Mouse (Mus musculus) retina, postnatal 1 day (tissue): ENCODE data around the gene Ctla4.

Experiments
- DNase-seq: peaks from one replicate; pipeline ENCODE4 v3.0.0-alpha.2; 2012

Ctla4 gene

GRCm38 (mm10) chr1:60868333-60869277 is 18.2 kb upstream of the Ctla4 start:
- peak; percentile 88 for DNase-seq

DNA sequence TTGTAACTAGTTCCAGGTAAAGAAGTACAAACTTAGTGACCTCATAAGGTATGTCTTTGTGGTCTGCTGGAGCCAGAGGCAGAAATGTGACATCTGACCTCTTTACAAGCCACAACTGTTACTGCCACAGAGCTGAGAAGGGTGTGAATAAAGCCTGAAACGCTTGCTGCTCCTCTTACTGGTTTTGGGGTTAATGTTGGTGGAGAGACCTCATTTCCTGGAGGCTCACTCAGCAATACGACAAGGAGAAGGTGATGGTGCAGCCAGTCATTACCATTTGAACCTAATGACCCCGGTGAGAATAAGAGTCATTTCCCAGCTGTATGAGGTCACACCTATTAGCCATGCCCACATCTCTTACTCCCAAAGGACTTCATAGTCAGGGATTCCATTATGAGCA is 11.5 kb upstream of the Ctla4 start:
- DNase-seq: no peak

DNA sequence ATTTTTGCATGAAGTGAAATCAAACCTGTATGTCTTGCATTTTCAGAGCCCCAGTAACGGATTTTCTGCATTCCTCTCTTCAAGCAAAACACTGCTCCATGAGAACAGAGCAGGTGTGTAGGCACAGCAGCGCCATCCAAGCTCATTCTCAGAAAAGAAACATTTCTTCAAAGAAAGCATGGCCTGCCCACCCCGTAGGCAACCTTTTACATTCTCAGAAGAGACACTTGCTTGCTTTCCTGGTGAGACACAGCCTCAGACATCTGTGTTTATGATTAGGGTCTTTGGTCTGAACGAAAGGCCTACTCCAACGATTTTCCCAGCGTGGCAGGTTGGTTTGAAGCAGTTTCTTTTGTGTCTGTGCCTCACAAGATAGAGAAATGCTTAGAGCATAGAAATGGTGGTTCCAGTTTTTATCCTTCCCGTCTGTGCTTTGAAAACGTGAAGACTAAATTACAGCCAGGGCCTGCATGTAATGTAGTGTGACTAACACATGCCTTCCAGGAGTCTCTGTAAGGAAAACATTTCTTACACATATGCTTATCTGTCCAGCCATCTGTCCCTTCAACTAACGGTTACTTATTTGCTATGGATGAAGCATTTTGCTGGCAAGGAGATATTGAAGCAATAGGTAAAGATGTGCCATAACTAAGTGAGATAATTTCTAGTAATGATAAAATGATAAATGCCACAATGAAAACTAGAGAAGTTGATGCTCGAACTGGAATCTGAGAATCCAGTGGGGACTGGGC is 6.5 kb upstream of the Ctla4 start:
- no peak for DNase-seq

DNA sequence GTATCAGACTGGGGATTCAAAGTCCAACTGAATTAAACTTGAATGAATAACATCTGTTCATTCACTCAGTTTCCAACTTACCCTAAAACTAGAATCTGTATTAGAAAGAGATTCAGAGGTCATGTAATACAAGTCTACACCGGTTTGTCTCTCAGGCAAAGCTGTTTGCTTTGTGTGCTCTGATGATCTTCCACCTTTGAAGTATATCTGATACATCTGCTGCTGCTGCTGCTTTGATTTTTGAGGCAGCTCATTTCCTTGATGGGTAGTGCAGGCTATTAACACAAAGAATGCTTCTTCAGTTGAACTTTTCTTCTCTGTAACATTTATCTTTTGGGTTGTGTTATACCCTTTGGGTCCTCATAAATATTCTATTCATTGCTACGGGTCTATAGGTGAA is 4.0 kb upstream of the Ctla4 start:
- DNase-seq: no peak

GRCm38 (mm10) chr1:60883279-60883678 is 3.5 kb upstream of the Ctla4 start:
- no peak for DNase-seq

- DNase-seq: no peak
Observed at GRCm38 (mm10) chr1:60884611-60885010, 2.2 kb upstream of the Ctla4 start.

DNA sequence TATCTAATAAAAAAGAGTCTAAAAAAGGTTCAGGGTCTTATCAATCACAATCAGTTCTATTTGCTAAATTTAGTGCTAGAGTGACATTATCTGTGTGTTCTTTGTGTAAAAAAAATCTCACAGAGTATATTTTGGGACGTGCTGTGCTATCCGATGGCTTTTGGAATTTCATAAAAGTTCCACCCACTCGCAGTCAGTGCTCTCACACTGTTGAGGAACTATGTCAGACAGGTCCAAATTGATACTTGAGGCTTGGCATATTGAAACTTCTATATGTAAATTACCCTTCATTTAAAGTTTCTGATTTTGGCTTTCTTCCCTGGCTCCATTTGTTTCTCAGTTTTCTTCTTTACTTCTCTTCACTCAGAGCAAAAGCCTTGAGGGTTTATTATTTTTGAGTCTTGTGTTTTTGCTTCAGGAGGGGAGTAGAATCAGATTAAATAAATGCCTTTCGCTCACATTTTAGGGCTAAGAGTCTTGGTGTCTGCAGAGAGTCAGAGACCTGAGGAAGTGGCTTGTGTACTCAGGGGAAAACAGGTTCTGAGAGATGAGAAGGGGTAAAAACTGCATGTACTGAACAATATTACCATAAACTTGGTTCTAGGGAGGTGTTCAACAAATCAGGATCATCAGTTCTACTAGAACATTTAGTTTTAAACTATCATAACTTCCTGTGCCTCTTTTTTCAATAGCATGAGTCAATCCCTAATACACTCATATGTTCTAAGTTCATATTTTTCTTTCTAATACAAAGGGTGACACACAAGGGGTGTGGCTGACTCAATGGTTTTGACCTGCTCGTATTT is 11.5 kb downstream of the Ctla4 start:
- DNase-seq: no peak

GRCm38 (mm10) chr1:60898933-60899210 is 12.1 kb downstream of the Ctla4 start:
- DNase-seq: no peak

DNA sequence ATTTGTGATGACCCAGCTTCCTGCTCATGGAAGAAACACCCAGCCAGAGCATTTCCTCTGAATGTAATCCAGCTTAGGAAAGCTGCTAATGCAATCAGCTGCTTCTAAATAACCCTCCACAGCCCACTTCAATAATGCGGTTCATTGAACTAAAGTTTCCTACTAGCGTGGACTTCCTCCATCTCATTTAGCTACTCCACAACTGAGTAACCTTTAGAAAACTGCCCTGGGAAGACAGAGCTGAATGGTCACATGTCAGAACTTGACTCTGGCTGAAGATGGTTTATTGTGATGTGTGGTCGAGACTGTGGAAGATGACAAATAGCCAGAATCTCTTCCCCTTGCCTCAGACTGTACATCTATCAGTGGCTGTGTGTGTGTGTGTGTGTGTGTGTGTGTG is 12.4 kb downstream of the Ctla4 start:
- peak; percentile 36 for DNase-seq

DNA sequence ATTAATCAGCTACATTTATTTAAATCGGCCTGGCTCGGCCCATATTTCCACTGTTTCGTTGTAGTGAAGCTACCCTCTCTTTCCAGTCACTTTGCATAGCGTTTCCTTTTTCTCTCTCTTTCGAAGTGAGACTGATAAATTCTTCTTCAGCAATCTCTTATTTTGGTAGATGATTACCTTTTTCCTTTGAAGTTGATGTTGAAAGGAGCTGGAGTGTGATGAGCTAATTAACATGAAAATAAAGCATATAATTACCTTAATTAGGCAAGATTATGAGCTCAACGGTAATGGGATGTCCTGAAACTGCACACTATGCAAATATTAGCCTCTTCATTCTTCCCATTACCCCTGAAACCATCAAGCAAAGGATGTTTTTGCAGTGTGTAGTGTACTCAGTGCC is 15.7 kb downstream of the Ctla4 start:
- no peak for DNase-seq

GRCm38 (mm10) chr1:60903126-60903525 is 16.3 kb downstream of the Ctla4 start:
- no peak for DNase-seq

GRCm38 (mm10) chr1:60904456-60904978 is 17.7 kb downstream of the Ctla4 start:
- no peak for DNase-seq

DNA sequence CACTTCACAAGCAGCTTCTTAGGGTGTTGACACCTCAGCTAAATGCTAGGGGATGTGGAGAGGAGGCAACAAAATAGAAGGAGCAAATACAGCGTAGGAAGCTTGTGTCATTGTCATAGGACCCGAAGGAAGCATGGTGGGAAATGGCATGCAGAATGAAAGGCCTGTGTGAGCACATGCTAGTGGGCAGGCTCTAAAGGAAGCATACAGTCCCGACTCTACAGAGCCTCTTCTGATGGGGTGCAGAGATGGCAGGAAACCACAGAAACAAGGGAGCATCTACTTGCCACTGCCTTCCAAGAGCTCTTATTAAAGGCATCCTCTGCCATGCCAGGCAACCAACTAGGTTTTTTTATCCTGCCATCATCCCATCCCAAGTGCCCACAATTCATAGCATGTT is 20.7 kb downstream of the Ctla4 start:
- DNase-seq: no peak

DNA sequence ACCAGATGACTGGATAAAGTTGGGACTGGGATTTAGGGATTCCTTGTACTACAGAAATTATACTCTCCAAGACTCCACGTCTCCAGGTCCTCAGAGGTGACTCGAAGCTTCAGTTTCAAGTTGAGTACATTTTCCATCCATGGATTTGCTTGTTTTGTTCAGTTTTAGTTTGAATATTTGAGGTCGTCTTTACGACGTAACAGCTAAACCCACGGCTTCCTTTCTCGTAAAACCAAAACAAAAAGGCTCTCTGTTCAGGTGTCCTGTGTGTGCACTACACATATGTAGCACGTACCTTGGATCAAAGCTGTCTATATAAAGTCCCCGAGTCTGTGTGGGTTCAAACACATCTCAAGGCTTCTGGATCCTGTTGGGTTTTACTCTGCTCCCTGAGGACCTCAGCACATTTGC is 22.0 kb downstream of the Ctla4 start:
- DNase-seq: no peak

DNA sequence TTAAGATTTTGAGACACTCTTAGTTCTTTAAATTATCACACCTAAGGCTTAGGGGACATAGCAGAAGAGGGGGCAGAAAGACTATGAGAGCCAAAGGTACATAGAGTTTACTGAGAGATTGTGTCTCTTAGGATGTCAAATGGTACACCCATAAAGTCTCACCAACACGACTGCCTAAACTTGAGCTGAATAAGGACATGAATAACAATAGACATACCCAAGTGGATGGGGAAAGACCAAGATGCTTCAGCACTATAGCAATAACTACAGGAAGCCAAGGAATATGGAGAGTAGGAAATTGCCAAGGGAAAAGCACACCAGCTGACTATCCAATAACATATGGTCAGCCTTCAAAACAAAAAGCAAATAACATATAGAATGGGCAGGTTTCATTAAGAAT is 22.9 kb downstream of the Ctla4 start:
- DNase-seq: no peak

DNA sequence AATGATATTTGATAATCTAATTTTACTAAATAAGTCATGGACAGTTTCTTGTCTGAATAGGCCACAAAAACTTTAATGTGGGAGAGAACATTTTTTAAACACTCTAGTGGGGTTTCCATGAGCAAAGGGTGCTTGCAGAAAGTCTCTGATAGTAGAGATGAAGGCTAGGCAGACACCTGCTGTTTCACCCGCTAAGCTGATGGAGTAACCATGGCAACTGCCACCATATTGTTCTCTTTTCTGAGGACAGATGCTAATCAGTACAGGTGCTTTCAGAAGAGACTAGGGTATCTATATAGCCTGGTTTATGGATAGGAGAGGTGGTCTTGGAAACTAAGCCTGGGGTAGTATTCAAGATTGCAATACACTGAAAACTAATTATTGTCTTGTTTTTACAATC is 24.0 kb downstream of the Ctla4 start:
- DNase-seq: no peak

DNA sequence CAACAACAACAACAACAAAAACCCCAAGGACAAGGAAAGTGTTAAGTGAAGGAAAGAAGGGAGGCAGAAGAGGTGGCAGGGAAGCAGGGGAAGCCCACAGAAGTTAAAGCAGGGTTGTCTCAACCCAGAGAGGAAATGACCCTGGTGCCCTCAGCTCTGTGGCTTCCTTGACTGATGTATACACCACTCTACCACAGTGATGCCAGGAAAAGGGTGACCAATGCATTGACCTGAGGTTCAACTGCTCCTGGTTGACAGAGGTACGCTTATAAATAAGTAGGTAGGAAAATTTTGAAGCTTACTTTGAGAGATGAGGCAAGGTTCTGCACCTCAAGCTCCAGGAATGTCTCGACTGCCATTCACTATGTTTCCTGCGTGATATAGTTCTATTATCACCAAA is 24.8 kb downstream of the Ctla4 start:
- DNase-seq: no peak

DNA sequence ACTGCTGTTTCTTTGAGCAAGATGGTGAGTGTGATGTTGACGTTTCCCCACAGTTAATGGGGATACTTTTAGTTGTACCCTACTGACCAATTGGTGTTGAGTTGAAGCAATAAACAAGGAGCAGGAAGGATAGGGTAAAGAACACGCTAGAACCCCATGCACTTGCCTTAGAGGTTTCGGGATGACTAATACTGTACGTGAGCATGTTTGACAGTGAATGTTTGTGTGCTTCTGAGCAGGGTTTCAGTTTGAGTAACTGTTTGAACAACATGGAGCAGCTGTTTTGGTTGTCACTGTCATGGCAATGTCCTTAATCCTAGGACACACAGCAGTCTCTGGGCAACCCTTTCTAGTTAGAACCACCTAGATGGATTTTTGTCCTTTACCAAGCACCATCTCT is 26.5 kb downstream of the Ctla4 start:
- no peak for DNase-seq

DNA sequence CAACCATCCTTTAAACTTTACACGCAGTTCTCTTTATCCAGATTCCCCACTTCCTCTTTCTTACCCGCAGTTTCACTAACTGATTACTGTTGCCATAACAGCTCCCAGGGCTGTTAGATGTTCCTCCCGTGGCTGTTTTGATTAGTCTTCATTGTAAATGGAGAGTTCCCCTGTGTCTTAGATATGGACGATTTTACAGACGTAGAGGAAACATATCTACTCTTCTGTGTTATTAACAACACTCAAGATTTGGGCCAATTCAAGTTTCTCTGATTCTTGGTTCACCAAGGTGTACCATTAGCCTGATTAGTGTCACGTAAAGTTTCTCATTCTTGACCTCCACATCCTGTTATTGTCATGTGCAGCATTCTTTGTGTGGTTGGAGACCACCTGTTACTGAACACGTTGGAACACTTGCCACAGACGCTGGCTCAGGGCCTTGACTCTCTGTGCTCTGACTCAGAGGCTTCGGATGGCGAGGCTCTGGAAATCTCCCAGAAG is 29.5 kb downstream of the Ctla4 start:
- no peak for DNase-seq

DNA sequence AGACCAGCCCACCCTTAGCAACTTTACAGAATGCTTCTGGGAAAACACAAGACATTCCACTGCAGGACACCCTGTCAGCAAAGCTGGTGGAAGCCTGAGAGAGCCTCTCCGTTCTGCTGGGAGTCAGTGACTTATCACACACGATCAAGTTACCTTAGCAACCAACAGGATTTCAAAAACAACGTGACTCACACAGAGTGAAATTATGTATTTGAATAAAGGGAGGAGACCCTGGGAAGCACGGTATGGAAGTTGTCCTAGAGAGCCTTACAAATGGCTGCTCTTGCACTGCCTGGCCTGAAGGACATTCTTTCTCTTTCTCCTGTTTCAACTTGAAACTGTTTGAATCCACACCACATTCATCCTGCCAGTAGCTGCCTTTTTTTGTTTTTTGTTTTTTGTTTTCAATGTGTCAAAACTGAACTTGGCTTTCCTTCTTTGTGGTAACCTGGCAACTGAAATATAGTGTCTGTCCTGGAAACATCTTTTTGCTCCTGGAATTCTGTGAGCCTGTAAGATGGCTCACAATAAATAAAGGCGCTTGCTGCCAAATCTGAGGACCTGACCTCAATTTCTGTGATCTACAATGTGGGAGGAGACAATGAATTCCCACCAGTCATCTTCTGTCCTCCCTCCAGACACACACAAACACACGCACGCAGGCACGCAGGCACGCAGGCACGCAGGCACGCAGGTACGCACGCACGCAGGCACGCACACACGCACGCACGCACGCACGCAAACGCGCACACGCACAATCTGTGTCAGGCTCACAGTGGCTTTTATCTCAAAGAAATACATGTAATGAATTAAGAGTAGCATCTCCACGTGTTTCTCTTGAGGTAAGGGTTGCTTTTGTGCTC is 33.9 kb downstream of the Ctla4 start:
- DNase-seq: no peak

DNA sequence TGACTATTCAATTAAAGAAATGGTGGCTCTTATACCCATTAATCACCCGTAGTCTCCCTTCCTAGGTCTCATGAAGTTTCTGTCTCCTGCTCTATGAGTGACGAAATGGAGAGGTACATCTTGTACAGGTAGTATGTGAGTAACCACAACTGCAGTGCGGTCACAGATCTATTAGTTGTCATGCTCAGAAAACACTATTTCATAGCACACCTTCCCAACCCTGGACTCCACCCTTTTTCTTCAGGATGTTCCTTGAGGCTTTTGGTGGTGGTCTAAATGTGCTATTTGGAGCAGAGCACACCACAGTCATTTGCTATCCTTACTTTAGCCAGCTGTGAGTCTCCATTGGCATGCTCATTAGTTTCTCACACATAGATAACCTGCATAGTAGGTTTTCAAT is 42.2 kb downstream of the Ctla4 start:
- no peak for DNase-seq

- no peak for DNase-seq
Observed at GRCm38 (mm10) chr1:60930397-60930796, 43.6 kb downstream of the Ctla4 start.
